Mouse (Mus musculus): ENCODE measurements around the gene Slu7.

Slu7 gene

DNA sequence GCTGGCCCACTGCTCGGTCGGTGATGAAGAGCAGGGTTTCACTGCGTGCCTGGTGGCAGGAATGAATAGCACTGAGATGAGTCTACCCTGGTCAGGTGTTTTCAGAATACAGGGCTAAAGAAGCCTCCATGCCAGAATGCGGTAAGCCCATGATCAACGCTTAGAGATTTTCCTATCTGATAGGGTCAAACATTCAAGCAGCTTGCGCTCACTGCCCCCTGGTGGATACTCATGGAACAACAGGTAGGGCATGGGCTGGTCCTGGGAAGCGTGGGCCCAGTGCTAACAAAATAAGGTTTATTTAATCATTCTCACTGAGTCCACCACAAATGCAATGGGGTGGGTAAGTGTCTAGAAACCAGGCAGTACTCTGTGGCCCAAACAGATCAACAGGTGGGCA lies 59.1 kb downstream of the Slu7 start:
- Histone ChIP-seq H3K27me3 (ENCODE audit: control insufficient read depth, insufficient read depth, low read length, poor library complexity, severe bottlenecking) (no peaks in the 10 kb centered on the region), H3K36me3 (ENCODE audit: control insufficient read depth, insufficient read depth, low read length, poor library complexity, severe bottlenecking) (no peaks in the 10 kb centered on the region)
- DNase-seq (ENCODE audit: low read depth, low spot score), result peak; percentile 73

DNA sequence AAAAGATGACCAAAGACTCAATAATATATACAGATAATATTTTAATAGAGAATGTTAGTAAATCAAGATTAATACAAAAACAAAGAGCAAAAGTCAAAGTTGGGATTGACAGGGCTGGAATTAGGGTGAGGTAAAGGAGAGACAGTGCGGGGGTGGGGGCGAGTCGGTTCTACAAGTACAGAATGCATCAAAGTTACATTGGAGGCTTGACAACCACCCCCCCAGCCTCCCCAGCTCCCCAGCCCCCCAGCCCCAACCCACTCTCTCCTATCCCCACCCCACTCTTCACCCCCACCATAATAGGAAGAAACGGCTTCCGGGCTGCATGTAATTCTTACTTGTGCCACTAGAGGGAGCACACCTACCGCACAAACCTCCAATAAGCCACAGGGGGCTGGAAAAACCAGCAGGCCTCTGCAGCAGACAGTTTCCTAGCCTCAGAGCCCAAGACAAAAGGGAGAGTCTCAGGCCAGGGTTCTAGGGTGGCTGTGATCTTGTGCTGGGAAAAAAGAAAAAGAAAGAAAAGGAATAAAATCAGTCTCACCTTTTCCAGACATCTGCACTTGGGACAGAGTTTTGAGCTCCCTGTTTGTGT lies 60.4 kb downstream of the Slu7 start:
- Histone ChIP-seq H3K27me3 (ENCODE audit: control insufficient read depth, insufficient read depth, low read length, poor library complexity, severe bottlenecking) (no peaks in the 10 kb centered on the region), H3K36me3 (ENCODE audit: control insufficient read depth, insufficient read depth, low read length, poor library complexity, severe bottlenecking) (no peaks in the 10 kb centered on the region)
- peak; percentile 78 for DNase-seq (ENCODE audit: low read depth, low spot score)

DNA sequence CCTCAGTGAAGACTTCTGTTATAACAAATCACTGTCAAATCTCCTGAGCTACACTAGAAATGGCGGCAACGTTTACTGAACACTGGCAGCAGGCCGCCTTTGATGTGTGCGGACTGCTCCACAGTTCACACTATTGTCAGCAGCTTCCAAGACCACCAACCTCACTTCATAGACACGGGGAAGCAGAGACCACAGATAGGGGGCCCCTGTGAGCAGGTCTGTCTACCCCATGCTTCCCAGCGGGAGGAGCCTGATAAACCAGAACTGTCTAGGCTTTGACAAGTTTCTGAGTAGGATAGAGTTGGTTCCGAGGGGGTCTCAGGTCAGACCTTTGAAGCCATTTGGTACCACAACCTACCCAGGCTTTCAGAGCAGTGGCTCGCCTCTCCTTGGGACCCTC lies 61.5 kb downstream of the Slu7 start:
- no peaks in the 10 kb centered on the region for H3K27me3 ChIP-seq (ENCODE audit: control insufficient read depth, insufficient read depth, low read length, poor library complexity, severe bottlenecking)
- no peak for DNase-seq (ENCODE audit: low read depth, low spot score)

GRCm38 (mm10) chr11:43495532-43495931 lies 62.0 kb downstream of the Slu7 start:
- no peak for DNase-seq (ENCODE audit: low read depth, low spot score)
- H3K27me3 ChIP-seq (ENCODE audit: control insufficient read depth, insufficient read depth, low read length, poor library complexity, severe bottlenecking), result no peaks in the 10 kb centered on the region
- no peaks in the 10 kb centered on the region for H3K36me3 ChIP-seq (ENCODE audit: control insufficient read depth, insufficient read depth, low read length, poor library complexity, severe bottlenecking)

More for the DNA sequence above, 61.5 kb downstream of the Slu7 start:
- no peaks in the 10 kb centered on the region for H3K36me3 ChIP-seq (ENCODE audit: control insufficient read depth, insufficient read depth, low read length, poor library complexity, severe bottlenecking)

Data from splenic B cell, adult 2 months (primary cell).